Mouse (Mus musculus) neural tube, embryonic 14.5 days (tissue): ENCODE measurements at regions not wholly inside any gene's neighbourhood (a gene's known extent, or its start where the extent isn't known, plus 50 kb on each side); places are given as distances from the start of the nearest gene placed in this dataset.

Source experiments
- ATAC-seq: fragments of 200-750 bp; cut with Nextera tagmentation; 2 replicates; pipeline ENCODE4 v1.8.0; 2017; ENCODE audit warnings: low read depth, mild to moderate bottlenecking, moderate TSS enrichment, moderate library complexity
- H3K27ac ChIP-seq: fragments of 300-500 bp; sonication (generic); 2 replicates; pipeline ENCODE4 v1.5.1; 2014; ENCODE audit warnings: low read depth, mild to moderate bottlenecking, control low read depth, low read length, moderate library complexity, mixed read lengths
- H3K27me3 ChIP-seq: fragments of 300-500 bp; sonication (generic); 2 replicates; pipeline ENCODE4 v1.6.1; 2014; ENCODE audit warnings: low read length; ENCODE audit not compliant: control insufficient read depth, insufficient read depth
- H3K36me3 ChIP-seq: fragments of 300-500 bp; sonication (generic); 2 replicates; pipeline ENCODE4 v1.6.1; 2014; ENCODE audit warnings: low read length, mixed read lengths; ENCODE audit not compliant: control insufficient read depth, insufficient read depth
- H3K4me1 ChIP-seq: fragments of 300-500 bp; sonication (generic); 2 replicates; pipeline ENCODE4 v1.6.1; 2014; ENCODE audit warnings: low read length; ENCODE audit not compliant: control insufficient read depth, insufficient read depth
- H3K4me2 ChIP-seq: fragments of 300-500 bp; sonication (generic); 2 replicates; pipeline ENCODE4 v1.6.1; 2014; ENCODE audit warnings: mild to moderate bottlenecking, low read depth, low read length, control low read depth
- H3K4me3 ChIP-seq: fragments of 300-500 bp; sonication (generic); 2 replicates; pipeline ENCODE4 v1.5.1; 2014; ENCODE audit warnings: low read depth, low read length, control low read depth, mixed read lengths
- H3K9ac ChIP-seq: fragments of 300-500 bp; sonication (generic); replicated peaks from 2 replicates; pipeline ENCODE4 v1.6.1; 2014; ENCODE audit warnings: low read depth, mild to moderate bottlenecking, control low read depth, low read length, mixed read lengths
- H3K9me3 ChIP-seq: fragments of 300-500 bp; sonication (generic); 2 replicates; pipeline ENCODE4 v1.6.1; 2016; ENCODE audit warnings: low read length; ENCODE audit not compliant: control insufficient read depth
- WGBS: fragments of 180-500 bp; shearing (Covaris S2); extraction: QIAGEN DNeasy Blood & Tissue Kit; methylation state at CpG from one replicate; pipeline ENCODE4 v1.1.7; 2014; 5-methylcytosine and 5-hydroxymethylcytosine counted together

DNA sequence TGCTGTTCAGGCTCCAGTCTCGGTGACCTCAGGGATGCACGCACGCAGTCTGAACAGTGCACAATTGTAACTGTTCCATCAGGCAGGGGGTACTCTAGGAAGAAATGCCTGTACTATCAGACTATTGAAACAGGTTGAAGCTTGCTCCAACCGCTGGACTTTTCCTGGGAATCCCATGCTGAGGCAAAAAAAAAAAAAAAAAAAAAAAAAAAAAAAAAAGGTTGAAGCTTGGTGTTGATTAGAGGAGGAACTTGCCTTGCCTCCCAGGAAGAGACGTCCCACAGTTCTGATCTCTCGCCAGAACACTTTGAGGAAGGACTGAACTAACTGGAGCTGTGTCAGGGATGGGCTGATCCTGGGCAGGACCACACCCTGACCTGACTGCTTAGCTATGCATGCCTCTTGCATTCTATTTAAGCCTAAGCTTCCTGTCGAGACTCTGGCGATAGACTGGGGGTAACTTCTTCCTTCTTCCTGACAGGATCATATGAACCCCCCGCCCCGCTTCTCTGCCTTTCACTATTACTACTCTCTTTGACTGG, 341.6 kb downstream of the Diras2 start:
- Histone ChIP-seq H3K9ac (no peak overlapping the region), H3K27ac (no peak overlapping the region), H3K27me3 (no peaks in the 10 kb centered on the region), H3K9me3 (no peaks in the 10 kb centered on the region), H3K36me3 (no peaks in the 10 kb centered on the region), H3K4me3 (no peak overlapping the region), H3K4me2 (no peak overlapping the region), H3K4me1 (peaks cover 6% of the 10 kb centered on the region; the same call in 1 of the 2 replicates)
- 76% methylated on average over 10 of the region's 10 CpGs for WGBS
- ATAC-seq: no peak

DNA sequence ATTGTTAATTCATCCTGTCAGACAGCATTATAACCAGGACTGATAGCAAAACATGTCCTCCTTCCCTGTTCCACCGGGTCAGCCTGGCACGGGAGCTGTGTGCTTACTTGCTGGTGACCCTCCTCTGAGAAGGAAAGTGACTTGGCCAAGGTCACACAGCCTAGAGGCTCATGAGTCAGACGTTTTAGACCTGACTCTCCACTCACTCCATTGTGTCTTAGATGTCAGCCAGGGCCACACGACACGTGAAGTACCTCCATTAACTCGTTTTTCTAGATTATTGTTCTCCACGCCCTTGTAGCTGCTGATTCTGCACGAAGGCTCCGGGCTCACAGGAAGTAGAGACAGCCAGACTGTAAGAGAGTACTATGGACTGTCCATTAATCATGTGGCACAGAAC, 340.8 kb downstream of the Diras2 start:
- WGBS: 75% methylated on average over 9 of the region's 9 CpGs
- Histone ChIP-seq H3K27ac (no peak overlapping the region), H3K4me1 (peaks cover 6% of the 10 kb centered on the region; the same call in 1 of the 2 replicates), H3K9ac (no peak overlapping the region), H3K27me3 (no peaks in the 10 kb centered on the region), H3K9me3 (no peaks in the 10 kb centered on the region), H3K4me2 (no peak overlapping the region), H3K36me3 (no peaks in the 10 kb centered on the region), H3K4me3 (no peak overlapping the region)
- no peak for ATAC-seq

DNA sequence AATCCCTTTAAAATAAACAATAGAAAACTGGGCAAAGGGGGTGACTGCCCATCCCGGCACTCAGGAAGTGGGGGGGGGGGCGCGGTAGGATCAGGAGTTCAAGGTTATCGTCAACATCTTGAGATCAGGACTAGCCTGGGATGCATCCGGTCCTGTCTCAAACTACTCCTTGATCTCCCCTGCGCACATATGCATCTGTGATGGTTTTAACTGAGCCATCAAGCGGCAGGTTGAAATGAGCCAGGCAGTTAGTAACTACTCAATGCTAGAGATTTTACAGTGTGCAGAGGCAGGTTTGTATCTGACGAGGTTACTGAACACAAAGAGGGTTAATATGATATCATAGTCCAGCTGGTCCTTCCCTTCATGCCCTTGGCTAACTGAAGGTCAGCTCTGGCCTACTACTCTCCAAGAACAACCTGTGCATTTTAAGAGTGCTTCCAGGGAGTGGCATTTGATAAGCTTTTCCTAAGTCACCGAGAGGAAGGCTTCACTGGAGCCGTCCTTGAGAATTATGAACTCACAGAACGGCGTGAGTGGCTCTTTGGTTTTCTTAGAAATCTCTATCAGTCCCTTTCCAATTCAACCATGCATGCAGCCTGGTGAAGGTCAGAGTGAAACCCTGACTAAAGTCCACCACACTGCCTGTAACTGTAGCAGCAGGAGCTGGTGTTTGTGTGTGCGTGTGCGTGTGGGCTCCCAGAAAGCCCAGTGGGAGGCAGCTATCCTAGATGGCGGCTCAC, 340.1 kb downstream of the Diras2 start:
- Histone ChIP-seq H3K9me3 (no peaks in the 10 kb centered on the region), H3K4me1 (peaks cover 6% of the 10 kb centered on the region; the same call in 1 of the 2 replicates), H3K4me2 (no peak overlapping the region), H3K27ac (no peak overlapping the region), H3K9ac (no peak overlapping the region), H3K27me3 (no peaks in the 10 kb centered on the region), H3K36me3 (no peaks in the 10 kb centered on the region), H3K4me3 (no peak overlapping the region)
- WGBS: 88% methylated on average over 15 of the region's 15 CpGs
- no peak for ATAC-seq

GRCm38 (mm10) chr13:52196917-52197316, 334.2 kb downstream of the Diras2 start:
- Histone ChIP-seq H3K27me3 (no peaks in the 10 kb centered on the region), H3K9ac (no peak overlapping the region), H3K9me3 (no peaks in the 10 kb centered on the region), H3K4me3 (no peak overlapping the region), H3K4me2 (no peak overlapping the region), H3K27ac (no peak overlapping the region), H3K4me1 (no peaks in the 10 kb centered on the region), H3K36me3 (no peaks in the 10 kb centered on the region)
- no peak for ATAC-seq
- 74% methylated on average over 5 of the region's 5 CpGs for WGBS

GRCm38 (mm10) chr13:52198649-52199348, 332.3 kb downstream of the Diras2 start:
- ATAC-seq: no peak
- H3K9ac ChIP-seq: no peak overlapping the region
- no peak overlapping the region for H3K4me2 ChIP-seq
- no peak overlapping the region for H3K4me3 ChIP-seq
- no peaks in the 10 kb centered on the region for H3K27me3 ChIP-seq
- H3K4me1 ChIP-seq: no peaks in the 10 kb centered on the region
- no peaks in the 10 kb centered on the region for H3K36me3 ChIP-seq
- H3K9me3 ChIP-seq: no peaks in the 10 kb centered on the region
- no peak overlapping the region for H3K27ac ChIP-seq
- WGBS: 70% methylated on average over 7 of the region's 7 CpGs

DNA sequence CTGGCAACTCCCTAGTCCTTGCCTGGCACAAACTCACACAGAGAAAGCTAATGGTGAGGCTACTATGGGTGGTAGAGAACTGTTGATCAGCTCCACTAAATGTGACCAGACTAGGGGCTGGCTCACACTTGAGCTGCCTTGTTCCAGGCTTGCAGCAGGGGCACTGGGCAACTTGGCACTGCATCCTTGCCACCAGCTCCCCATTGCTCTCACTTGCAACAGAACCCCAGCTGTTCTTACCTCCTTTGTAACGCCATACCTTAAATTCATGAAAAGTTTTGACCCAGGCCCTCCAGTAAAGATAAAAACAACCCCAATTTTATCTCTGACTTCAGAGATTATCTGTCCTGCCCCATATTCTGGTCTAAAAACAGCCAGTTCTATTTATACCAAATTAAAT, 328.7 kb downstream of the Diras2 start:
- WGBS: 86% methylated on average over 1 of the region's 1 CpGs

GRCm38 (mm10) chr13:52205951-52206350, 325.1 kb downstream of the Diras2 start:
- H3K4me3 ChIP-seq: no peak overlapping the region
- no peak for ATAC-seq
- H3K9me3 ChIP-seq: no peaks in the 10 kb centered on the region
- no peak overlapping the region for H3K9ac ChIP-seq
- no peak overlapping the region for H3K27ac ChIP-seq
- no peaks in the 10 kb centered on the region for H3K27me3 ChIP-seq
- H3K4me2 ChIP-seq: no peak overlapping the region
- H3K4me1 ChIP-seq: no peaks in the 10 kb centered on the region
- WGBS: 83% methylated on average over 4 of the region's 4 CpGs
- no peaks in the 10 kb centered on the region for H3K36me3 ChIP-seq

More for the DNA sequence above, 328.7 kb downstream of the Diras2 start:
- H3K27ac ChIP-seq: no peak overlapping the region
- H3K36me3 ChIP-seq: no peaks in the 10 kb centered on the region
- no peaks in the 10 kb centered on the region for H3K4me1 ChIP-seq
- ATAC-seq: no peak
- no peak overlapping the region for H3K4me2 ChIP-seq
- no peaks in the 10 kb centered on the region for H3K27me3 ChIP-seq
- H3K4me3 ChIP-seq: no peak overlapping the region
- no peaks in the 10 kb centered on the region for H3K9me3 ChIP-seq
- H3K9ac ChIP-seq: no peak overlapping the region

DNA sequence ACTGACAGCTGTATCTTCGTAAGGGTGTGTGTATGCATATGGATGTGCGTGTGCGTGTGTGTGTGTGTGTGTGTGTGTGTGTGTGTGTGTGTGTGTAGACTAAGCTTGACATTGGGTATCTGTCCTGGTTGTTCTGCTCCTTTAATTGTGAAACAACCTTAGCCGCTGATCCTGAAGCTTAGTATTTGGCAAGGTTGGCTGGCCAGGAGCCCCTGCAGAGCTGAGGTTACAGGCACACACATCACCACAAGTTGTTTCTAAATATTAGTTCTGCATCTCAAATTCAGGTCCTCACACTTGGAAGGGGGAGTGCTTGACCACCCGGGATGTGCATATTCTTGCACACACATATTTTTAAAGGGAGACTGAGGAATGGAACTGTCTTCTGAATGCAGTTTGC, 314.7 kb downstream of the Diras2 start:
- Histone ChIP-seq H3K27ac (no peak overlapping the region), H3K27me3 (no peaks in the 10 kb centered on the region), H3K4me2 (no peak overlapping the region), H3K4me3 (no peak overlapping the region), H3K4me1 (no peaks in the 10 kb centered on the region), H3K36me3 (no peaks in the 10 kb centered on the region), H3K9me3 (no peaks in the 10 kb centered on the region), H3K9ac (no peak overlapping the region)
- no peak for ATAC-seq
- WGBS: 89% methylated on average over 5 of the region's 5 CpGs

- no peaks in the 10 kb centered on the region for H3K36me3 ChIP-seq
- H3K27ac ChIP-seq: no peak overlapping the region
- 75% methylated on average over 5 of the region's 5 CpGs for WGBS
- H3K9me3 ChIP-seq: no peaks in the 10 kb centered on the region
- no peak for ATAC-seq
- H3K9ac ChIP-seq: no peak overlapping the region
- H3K27me3 ChIP-seq: no peaks in the 10 kb centered on the region
- H3K4me1 ChIP-seq: no peaks in the 10 kb centered on the region
- H3K4me3 ChIP-seq: no peak overlapping the region
- H3K4me2 ChIP-seq: no peak overlapping the region
Observed at GRCm38 (mm10) chr13:52217066-52217465, 314.0 kb downstream of the Diras2 start.
